Mouse (Mus musculus): ENCODE measurements around the gene Hist1h3f. TPM values are rescaled to one million over a fixed set of nuclear protein-coding genes. Genes with fewer than 3 reads are reported as not detected.
"Not testable (repeated sequence)": the region's sequence is repeated elsewhere in the genome, so short reads cannot be mapped to it uniquely, and the experiment has no call there.

Gene Hist1h3f
- polyA plus RNA-seq, 1 experiment: 0.73 TPM

DNA sequence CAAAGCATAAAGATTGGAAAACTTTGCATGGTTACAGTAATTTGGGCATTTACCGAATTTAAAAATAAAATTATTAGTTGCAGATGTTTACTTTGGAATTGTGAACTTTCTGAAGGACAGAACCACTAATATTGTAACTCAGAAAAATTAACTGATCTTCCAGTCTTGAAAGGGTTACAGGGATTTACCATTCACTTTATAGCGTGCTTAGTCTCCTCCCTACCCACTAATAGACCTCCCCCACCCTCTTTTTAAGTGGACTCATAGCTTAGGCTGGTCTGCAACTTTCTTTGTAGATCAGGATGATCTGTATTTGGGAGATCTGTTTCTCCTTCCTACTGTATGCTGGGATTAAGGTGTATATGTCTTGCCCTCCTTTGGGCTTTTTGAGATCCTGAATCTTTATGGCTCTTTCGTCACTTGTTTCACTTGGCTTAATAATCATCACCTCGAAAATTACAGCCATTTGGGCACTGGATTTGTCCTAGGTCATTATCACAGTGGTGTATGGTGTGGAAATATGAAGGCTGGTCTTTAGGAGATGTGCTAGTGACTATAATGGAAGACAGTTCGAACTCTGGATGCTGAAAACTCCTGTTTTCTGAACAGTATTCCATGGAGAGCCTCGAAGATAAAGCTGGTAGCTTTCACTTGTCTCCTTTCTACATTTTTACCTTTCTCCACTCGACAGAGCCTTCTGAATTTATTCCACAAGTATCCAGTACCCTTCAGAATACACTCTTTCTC lies 7.6 kb upstream of the Hist1h3f start:
- TF ChIP-seq POLR2A (IDR thresholded peaks at IDR 0.05; ENCODE audit: extremely low read depth, insufficient read depth, low read length): no peak
- no peak for TF ChIP-seq CTCF (IDR thresholded peaks at IDR 0.05; ENCODE audit: extremely low read depth, insufficient read depth, low read length)
- H3K4me1 ChIP-seq (ENCODE audit: control insufficient read depth, insufficient read depth, low read length): peaks cover 4% of the 10 kb centered on the region; the same call in 1 of the 2 replicates
- no peak overlapping the region for H3K4me3 ChIP-seq (ENCODE audit: insufficient read depth, low read length)
- H3K27ac ChIP-seq (ENCODE audit: insufficient read depth, low read length): no peak overlapping the region

DNA sequence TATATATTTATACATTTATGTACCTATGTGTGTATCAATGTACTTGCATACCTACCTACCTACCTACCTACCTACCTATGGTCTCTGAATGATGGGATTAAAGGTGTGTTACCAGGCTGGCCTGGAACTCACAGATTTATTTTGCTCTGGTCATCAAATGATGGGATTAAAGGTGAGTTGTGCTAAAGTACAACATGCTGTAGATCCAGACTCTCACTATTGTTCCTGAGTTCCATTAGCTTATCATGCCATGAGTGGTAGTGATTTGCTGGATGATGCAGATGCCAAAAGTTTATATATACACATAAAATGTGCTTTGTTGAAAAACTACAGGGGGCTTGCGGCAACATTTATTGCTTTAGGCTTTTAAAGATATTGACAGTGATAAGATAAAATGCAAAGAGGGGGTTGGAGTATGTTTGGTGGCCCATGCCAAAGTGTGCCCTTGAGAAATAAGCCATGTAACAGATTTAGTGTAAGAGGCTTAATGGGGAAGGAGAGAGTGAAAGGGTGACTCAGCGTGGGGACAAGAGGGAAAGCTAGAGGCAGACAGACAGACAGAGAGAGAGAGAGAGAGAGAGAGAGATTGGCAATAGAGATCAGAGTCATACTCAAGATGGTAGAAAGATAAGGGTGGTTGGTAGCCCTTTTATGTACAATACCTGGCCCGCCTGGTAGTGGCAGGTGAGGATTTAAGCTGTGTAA lies 6.7 kb upstream of the Hist1h3f start:
- H3K4me1 ChIP-seq (ENCODE audit: control insufficient read depth, insufficient read depth, low read length): peaks cover 4% of the 10 kb centered on the region; the same call in 1 of the 2 replicates
- TF ChIP-seq CTCF (IDR thresholded peaks at IDR 0.05; ENCODE audit: extremely low read depth, insufficient read depth, low read length) (no peak), POLR2A (IDR thresholded peaks at IDR 0.05; ENCODE audit: extremely low read depth, insufficient read depth, low read length) (no peak)
- H3K4me3 ChIP-seq (ENCODE audit: insufficient read depth, low read length): no peak overlapping the region
- H3K27ac ChIP-seq (ENCODE audit: insufficient read depth, low read length): no peak overlapping the region

DNA sequence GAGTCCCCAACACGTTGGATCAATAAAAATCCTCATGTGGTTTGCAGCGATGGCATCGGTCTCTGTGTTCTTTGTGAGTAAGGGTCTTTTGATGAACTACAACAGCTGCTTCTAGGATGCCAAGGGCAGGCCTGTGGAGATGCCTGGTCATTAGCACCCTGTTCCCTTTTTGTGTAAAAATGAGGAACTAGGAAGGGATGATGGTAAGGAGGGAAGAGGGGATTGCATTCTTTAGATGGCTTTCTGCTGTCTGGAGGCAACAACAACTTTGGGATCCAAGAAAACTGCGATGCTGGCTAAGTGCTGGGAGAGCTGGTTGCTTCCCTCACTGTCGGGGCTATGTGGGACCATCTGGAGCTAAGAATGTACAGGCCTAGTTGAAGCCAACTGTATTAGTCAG lies 5.6 kb upstream of the Hist1h3f start:
- H3K27ac ChIP-seq (ENCODE audit: insufficient read depth, low read length): no peak overlapping the region
- H3K4me3 ChIP-seq (ENCODE audit: insufficient read depth, low read length): no peak overlapping the region
- H3K4me1 ChIP-seq (ENCODE audit: control insufficient read depth, insufficient read depth, low read length): peaks cover 4% of the 10 kb centered on the region; the same call in 1 of the 2 replicates
- TF ChIP-seq POLR2A (IDR thresholded peaks at IDR 0.05; ENCODE audit: extremely low read depth, insufficient read depth, low read length): no peak
- no peak for TF ChIP-seq CTCF (IDR thresholded peaks at IDR 0.05; ENCODE audit: extremely low read depth, insufficient read depth, low read length)

GRCm38 (mm10) chr13:23539821-23540220 lies 4.0 kb upstream of the Hist1h3f start:
- not testable (repeated sequence) for H3K27ac ChIP-seq (ENCODE audit: insufficient read depth, low read length); H3K4me3 ChIP-seq (ENCODE audit: insufficient read depth, low read length); H3K4me1 ChIP-seq (ENCODE audit: control insufficient read depth, insufficient read depth, low read length)

DNA sequence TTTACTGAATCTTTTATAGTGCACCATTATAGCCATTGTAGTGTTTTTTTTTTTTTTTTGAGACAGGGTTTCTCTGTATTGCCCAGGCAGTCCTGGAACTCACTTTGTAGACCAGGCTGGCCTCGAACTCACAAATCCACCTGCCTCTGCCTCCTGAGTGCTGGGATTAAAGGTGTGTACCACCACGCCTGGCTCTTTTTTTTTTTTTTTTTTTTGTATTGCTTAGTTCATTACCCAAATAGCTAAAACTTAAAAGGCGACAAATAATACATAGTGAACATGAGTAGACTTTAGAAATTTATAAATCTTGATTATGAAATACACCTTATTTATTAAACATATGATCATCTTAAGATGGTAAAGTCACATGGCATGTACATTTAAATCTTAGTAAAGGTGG lies 2.4 kb upstream of the Hist1h3f start:
- Histone ChIP-seq H3K4me3 (ENCODE audit: insufficient read depth, low read length) (no peak overlapping the region), H3K4me1 (ENCODE audit: control insufficient read depth, insufficient read depth, low read length) (no peaks in the 10 kb centered on the region), H3K27ac (ENCODE audit: insufficient read depth, low read length) (no peak overlapping the region)
- no peak for TF ChIP-seq CTCF (IDR thresholded peaks at IDR 0.05; ENCODE audit: extremely low read depth, insufficient read depth, low read length)
- TF ChIP-seq POLR2A (IDR thresholded peaks at IDR 0.05; ENCODE audit: extremely low read depth, insufficient read depth, low read length): no peak

- H3K4me1 ChIP-seq (ENCODE audit: control insufficient read depth, insufficient read depth, low read length); H3K27ac ChIP-seq (ENCODE audit: insufficient read depth, low read length): not testable (repeated sequence)
- peak overlapping the region; percentile 23; the same call in 1 of the 2 replicates for H3K4me3 ChIP-seq (ENCODE audit: insufficient read depth, low read length)
Observed at GRCm38 (mm10) chr13:23542225-23542980, 1.4 kb upstream of the Hist1h3f start.

- not testable (repeated sequence) for H3K4me1 ChIP-seq (ENCODE audit: control insufficient read depth, insufficient read depth, low read length); H3K27ac ChIP-seq (ENCODE audit: insufficient read depth, low read length)
- peak; percentile 73; the same call in 1 of the 2 replicates for TF ChIP-seq POLR2A (IDR thresholded peaks at IDR 0.05; ENCODE audit: extremely low read depth, insufficient read depth, low read length)
- H3K4me3 ChIP-seq (ENCODE audit: insufficient read depth, low read length): peak within 1 kb of the TSS; percentile 29
Observed at GRCm38 (mm10) chr13:23542999-23543607, 749 bp upstream of the Hist1h3f start, which contains the start of gene Hist1h2bh. Gene Hist1h2bh (minus strand): TSS chr13:23543392.

DNA sequence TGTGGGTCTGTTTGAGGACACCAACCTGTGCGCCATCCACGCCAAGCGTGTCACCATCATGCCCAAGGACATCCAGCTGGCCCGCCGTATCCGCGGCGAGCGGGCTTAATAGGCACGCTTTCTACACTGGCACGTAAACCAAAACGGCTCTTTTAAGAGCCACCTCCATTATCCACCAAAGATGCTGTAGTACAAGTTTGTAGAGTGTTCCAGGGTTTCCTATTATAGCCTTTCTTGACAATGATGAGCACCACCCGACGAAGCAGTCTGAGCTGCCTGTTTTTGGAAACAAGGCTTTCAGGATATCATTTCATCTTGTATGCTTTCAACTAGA lies 902 bp downstream of the Hist1h3f start:
- H3K4me1 ChIP-seq (ENCODE audit: control insufficient read depth, insufficient read depth, low read length); H3K27ac ChIP-seq (ENCODE audit: insufficient read depth, low read length): not testable (repeated sequence)
- peak overlapping the region; percentile 29 for H3K4me3 ChIP-seq (ENCODE audit: insufficient read depth, low read length)

- TF ChIP-seq POLR2A (IDR thresholded peaks at IDR 0.05; ENCODE audit: extremely low read depth, insufficient read depth, low read length): no peak
- TF ChIP-seq CTCF (IDR thresholded peaks at IDR 0.05; ENCODE audit: extremely low read depth, insufficient read depth, low read length): no peak
- Histone ChIP-seq H3K4me3 (ENCODE audit: insufficient read depth, low read length) (no peak overlapping the region), H3K4me1 (ENCODE audit: control insufficient read depth, insufficient read depth, low read length) (no peaks in the 10 kb centered on the region; the same call in 1 of the 2 replicates), H3K27ac (ENCODE audit: insufficient read depth, low read length) (no peak overlapping the region)
Observed at GRCm38 (mm10) chr13:23546694-23547093, 2.8 kb downstream of the Hist1h3f start.

All from cortical plate, adult 2 months (tissue).